Mouse (Mus musculus) thymus, postnatal 36 days (tissue): ENCODE measurements around the gene Akirin2.
"Not testable (repeated sequence)": the region's sequence is repeated elsewhere in the genome, so short reads cannot be mapped to it uniquely, and the experiment has no call there.

Experiments
- DNase-seq, 2 experiments: peaks; one replicate each; pipeline ENCODE4 v3.0.0; 2022; ENCODE audit warnings: mixed read lengths in 2 of 2

Akirin2 gene

DNA sequence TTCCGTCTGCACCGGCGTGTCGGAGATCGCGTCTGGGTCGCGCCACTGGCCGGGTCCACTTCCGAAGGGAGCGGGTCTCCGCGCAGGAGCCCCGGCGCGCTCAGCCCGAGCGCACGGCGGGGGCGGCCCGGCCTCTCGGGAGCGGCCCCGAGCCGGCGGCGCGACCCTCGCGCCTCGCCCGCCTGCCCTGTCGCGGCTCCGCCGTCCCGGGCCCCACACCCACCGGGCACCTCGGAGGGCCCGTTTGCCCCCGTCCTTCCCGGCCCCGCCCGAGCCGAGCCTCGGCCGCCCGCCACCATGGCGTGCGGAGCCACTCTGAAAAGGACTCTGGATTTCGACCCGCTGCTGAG is at the start of gene Akirin2:
TSS of gene Akirin2 (plus strand) at position 190 of the 350 bp plus-strand sequence.
- DNase-seq, result no peak

DNA sequence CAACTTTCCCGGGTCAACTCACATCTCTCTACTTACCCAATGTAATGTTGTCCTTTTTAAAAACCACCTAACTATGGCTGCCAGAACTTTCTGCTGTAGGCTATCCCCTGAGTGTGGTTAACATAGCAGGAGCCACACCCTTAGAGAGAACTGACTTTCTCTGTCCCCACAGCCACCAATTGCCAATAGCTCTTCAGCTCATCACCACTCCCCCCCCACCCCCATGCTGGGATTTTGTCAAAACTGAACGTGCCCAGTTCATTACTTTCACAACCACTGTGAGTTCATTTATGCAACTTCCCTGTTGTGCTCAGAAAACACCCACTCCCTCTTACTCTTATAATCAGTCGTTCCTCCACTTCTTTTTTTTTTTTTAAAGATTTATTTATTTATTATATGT is 40.4 kb upstream of the Akirin2 start:
- DNase-seq, result no peak

DNA sequence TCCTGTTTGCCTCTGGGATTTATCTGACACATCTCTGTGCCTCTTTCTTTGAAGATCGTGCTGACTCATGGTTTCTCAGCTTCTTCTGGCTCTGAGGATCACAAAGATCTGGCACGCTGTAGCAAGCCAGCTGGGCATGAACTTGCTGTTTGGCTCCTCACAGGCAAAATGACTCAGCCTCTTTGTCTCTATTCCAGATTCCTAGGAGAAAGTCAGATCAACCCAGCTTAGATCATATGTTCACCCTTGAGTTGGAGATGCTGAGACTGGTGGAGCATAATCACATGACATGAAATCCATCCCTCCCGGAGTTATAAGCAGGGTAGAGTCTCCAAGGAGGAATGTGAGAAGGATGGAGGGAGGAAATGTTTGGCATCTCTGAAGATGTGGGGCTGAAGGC is 27.9 kb upstream of the Akirin2 start:
- DNase-seq, result no peak

DNA sequence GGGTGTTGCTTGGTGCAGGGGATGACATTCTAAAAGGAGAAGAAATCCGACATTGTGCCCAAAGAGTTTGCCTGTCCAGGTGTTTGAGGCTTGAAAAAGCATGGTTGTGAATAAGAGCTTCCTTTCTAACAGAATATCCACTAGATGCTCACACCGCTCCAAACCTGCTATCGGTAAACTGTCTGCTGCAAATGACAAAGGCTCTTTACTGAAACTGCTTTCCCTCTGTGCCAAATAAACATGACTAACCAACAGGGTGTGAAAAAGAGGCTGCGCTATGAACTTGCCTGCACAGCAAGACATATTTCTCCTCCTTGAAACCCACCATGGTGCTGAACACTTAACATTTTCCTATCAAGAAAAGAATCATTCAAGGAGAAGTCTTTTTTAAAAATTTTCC is 27.2 kb upstream of the Akirin2 start:
- DNase-seq, result no peak

DNA sequence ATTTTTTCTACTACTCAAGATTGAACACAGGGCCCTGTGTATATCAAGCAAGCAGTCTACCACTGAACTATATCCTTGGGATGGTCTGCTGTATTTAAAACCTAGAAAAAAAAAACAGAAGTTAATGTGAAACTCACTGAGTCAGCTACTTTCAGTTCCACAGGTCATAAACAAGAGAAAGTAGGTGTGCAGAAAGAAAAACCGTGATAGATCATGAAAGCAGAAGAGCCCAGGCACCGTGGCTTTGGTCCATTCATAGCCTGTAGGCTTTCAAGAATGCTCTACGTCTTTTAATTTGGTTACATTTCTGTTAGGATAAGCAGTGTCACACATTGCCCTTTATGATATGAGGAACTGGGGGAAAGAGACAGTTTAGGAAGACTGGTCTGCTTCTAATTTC is 24.0 kb upstream of the Akirin2 start:
- no peak for DNase-seq

DNA sequence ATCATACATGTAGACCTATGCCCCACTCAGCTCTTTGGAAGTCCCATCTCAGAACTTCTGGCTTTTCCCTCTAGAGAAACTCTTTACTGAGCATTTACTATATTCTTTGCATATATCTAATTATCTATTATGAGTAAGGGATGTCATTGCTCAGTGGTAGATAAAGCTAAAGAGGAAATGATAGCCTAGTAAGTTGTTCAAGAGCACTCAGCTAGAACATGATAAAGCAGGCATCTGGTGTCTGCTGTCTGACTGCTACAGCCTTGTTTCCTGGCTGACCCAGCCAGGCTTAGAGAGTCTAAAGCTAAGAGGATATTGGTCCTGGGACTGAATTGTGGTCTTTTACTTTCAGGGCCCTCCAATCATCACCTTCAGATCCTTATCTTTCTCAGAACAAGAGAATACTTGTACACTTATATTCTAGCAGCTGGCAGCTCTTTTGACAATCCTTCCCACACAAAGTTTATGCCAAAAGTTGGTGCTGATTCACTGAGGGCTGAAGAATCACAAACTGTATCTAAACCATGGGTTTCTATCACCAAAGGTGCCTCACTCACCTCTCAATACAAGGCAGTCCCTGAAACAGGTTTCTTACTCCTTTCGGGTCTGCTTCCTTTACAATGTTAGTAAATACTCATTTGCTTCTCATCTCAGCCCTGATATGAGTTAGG is 22.2 kb upstream of the Akirin2 start:
- DNase-seq, result no peak

DNA sequence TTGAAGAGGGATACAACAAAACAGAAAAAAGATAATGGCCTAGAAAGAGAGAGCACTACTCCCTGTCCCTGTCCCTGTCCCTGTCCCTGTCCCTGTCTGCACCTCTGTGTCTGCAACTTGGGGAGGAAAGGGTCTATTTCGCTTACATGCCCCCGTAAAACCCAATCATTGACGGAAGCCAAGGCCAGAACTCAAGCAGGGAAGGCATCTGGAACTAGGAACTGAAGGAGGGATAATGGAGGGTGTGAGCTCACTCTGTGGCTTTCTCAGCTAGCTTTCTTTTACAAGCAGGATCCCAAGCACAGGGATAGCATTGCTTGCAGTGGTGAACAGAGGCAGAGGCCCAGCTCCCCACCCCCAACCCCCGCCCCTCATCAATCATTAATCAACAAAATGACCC is 21.4 kb upstream of the Akirin2 start:
- DNase-seq, result no peak

DNA sequence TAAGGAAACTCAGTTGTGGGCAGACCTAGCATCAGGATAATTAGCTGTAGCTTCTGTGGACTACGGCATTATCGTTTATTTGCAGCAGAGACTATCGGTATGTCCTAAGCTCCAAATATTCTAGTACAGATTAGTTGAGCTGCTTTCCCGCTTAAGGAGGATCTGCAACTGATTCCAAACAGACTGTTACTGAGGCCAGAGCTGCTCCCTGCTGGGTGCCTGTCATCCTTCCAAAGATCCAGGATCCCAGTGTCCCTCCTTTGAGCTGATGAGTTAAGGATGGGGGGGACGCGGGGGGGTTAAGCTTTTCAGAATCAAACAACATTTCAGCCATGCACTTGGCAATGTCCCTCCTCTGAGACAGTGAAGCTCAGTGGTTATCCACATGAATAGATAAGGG is 20.8 kb upstream of the Akirin2 start:
- DNase-seq, result no peak

DNA sequence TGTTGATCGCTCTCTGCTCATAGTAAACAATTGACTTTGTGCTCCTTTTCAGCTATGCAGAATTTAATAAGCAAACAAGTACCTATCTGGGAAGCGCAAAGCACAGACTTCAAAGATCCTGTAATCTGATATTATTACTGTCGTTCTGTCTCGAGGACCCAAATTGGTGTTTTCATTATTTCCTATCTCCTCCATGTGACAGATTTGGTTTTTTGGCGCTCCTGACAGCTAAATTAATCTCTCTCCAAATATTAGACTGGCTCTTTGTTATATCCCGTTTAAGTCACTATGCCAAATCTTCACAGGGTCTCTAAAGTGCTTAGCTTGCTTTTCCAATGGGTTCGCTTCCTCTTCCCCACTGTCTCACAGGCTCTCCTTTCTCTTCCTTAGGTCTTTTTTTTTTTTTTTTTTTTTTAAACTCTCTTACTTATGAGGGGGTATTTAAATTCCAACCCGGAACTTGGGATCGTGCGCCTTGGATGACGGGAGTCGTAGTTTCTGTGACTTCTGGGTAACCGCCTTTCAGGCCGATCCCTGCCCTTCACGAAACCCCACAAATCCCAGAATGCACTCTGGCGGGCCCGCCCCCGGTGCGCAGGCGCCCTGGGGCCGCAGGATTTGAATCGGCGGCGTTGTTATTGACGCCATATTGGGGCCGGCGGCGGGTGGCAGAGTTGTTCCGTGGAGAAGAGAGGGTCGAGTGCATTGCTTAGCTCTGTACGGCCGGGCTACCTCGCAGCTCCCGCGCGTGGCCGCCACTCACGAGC is 573 bp upstream of the Akirin2 start:
- peak; percentile 97 for DNase-seq

DNA sequence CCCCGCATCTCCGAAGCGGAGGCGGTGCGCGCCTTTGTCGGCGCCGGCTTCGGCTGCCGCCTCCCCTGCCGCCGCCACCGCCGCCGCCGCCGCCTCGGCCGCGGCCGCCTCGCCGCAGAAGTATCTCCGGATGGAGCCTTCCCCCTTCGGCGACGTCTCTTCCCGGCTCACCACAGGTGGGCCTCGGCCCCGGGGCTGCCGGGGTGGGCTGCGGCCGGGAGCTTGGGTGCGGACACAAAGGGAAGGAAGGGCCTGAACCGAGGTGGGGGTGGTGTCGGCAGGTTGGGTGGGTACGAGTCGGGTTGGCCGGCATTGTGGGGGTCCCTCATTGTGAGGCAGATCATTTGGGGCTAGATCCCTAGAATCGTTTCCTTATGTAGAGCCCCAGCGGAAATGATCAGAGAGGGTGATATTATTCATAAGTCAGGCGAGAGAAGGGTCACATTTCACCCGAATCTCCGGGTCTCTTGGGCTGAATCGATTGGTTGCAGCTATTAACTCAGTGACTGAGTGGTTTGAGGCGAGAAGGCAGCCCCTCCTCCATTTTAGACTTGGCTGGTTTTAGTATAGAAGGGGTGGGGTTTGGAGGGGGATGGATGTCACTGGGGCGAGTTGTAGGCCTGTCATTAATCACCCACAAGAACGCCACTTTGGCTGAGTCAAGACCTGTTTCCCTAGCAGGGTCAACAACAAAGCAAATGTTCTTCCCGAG is 517 bp downstream of the Akirin2 start:
- DNase-seq, result peak; percentile 53 to 69

DNA sequence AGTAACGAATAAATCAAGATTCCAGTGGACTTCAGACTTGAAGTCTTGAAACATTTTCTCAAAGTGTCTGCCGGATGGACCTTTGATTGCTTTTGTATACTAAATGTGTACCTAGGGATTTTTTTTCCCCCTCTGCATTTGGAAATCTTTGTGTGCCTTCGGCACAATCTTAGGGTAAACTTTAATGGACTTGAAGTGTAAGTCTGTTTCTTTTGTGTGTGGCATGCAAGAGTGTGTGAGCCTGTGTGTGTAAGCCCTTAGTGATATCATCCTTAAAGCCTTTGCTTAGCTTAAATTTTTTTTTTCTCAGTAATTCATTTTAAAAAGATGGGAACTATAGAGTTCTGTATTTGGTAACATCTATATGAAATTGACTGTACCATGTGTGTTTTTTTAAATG is 1.2 kb downstream of the Akirin2 start:
- no peak for DNase-seq

DNA sequence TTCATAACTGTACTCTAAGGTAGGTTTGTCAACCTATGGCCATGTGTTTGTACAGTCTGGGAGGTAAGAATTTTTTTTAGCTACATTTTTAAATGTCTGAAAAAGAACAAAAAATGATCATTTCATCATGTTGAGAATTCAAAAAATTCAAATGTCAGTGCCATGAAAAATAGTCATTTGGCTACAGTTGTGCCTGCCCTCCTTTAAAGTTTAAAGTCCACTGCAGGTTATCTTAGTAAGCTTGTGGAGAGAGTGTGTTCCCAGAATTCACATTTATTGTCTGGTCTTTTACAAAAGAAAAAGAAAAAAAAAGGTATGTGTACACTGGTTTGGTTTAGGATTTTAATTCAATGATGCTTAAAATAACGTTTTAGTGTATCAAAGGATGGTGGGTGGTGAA is 3.9 kb downstream of the Akirin2 start:
- no peak for DNase-seq

DNA sequence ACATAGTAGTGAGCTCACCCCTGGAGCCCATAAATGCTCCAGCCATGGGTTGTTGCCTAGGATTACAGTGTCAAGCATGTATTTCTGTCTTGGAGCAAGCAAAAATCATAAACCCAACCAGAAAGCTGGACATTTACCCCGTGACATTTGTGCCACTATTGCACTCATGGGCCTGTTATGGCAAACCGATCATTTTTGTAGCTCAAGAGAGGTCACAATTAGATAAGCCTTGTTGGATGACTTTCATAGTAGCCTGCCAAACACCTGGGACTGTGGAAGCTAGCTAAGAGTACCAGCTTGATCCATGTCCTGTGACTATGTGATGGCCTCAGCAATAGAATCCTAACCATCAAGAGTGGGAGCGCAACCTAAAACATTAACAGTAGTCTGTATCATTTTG is 4.9 kb downstream of the Akirin2 start:
- DNase-seq, result no peak

DNA sequence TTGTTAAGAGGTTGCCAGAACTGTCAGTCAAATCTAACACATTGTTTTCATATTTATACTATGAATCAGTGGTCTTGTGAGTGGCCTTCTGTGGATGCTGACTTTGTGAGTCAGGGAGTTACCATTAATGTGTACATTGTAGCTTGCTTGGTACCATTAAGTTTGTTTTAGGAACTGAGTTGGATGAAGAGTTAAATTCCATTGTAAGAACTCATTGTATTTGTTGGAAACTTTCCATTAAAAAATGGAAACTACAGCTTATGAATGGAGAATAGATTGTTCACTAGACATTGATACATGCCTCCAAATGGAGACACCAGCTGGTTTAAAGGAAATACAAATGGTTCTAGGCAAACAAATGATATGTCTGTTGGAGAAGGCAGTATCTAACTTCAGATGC is 5.4 kb downstream of the Akirin2 start:
- no peak for DNase-seq

DNA sequence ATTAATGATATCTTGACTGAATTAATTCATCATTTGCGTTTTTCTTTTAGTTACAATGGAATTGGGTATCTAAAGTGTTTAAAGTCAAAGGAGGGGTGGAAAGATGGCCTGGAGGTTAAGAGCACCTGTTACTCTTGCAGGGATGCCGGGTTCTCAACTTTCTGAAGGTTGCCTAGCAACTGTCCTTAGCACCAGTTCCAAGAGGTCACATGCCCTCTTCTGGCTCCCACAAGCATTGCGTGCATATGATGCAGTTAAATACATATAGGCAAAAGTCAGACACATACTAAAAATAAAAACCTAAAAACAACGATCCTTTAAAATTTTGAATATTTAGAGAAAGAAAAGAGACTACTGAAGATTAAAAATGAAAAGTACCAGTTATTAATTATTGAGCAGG is 10.2 kb downstream of the Akirin2 start:
- DNase-seq, result peak; percentile 60 to 67

DNA sequence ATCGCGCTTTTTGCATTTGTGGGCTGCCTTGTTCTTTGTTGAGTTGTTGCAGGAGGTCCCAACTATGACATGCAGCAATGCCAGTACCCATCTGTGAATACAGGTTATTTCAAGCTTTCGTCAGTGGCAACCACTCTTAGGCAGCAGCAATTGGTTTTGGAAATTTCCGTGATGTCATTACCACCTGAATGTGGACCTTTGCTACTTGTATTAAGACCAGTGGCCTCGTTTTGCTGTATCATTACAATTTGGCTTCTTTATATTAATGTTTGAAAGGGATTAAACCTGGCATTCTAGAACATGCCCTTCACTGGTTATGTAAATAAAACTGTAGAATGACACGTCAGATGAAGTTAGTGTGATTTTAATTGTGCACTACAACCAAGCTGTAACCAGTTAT is 15.5 kb downstream of the Akirin2 start:
- no peak for DNase-seq

DNA sequence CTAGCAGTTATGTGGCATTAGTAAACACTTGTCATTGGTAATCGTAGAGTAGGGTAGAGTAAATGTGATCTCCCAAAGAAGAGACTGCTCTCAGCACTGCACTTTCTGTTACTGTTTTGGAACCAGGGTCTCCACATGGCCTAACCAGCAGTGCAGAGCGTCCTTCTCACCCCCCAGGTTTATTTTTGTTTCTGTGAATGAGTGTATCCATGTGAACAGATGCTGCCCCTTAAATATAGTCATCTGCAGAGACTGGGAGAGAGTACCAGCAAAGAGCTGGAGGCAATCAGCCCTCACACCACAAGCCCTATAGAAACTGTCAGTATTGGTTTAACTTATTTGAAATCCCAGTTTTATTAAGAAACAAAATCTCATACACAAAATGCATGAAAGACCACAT is 22.1 kb downstream of the Akirin2 start:
- DNase-seq, result no peak

DNA sequence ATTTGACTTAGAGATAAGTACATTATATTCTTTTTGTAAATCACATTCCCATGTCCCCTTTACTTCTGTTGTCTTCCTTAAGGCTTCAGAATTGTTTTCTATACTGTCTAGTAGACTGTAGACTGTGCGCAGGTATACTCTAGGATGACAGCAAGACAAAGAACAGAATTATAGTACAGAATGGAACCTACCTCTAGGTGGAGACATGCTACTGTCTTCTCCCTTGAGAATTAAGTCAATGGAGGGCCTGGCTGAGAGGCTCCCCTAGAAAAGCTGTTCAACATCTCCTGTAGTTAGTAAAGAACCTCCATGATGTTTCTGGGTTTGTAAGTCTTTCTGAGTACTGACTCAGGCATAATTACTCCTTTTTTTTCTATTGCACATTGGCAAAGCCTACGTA is 26.3 kb downstream of the Akirin2 start:
- DNase-seq, result no peak

DNA sequence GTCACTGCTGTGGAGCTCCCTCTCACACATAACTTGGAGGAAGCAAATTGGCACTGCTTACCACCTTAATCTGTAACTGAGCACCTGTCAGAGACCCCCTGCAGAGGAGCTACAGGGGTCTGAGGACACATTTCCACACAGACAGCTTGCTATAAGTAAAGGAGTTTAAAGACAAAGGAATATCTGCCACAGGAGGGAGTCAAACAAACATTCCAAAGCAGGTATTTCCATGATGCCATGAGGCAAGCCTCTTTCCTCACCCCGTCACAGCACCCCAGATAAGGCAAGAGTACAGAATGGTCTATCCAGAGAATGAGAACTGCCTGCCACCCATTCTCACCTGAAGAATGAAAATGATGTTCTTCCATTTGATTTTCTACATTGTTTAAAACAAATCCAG is 28.5 kb downstream of the Akirin2 start:
- DNase-seq, result no peak

DNA sequence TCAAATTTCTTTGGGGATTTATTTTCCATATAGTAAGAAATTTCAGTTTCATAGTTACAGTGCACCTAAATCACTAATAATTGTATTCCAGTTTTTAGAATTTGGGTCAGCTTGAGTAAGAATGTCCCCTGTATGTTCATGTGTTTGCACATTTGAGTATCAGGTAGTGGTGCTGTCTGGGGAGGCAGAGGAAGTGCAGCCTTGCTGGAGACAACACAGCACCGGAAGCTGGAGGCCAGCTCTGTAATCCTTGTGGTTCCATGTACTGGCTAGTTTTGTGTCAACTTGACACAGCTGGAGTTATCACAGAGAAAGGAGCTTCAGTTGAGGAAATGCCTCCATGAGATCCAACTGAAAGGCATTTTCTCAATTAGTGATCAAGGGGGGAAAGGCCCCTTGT is 30.8 kb downstream of the Akirin2 start:
- not testable (repeated sequence) for DNase-seq

DNA sequence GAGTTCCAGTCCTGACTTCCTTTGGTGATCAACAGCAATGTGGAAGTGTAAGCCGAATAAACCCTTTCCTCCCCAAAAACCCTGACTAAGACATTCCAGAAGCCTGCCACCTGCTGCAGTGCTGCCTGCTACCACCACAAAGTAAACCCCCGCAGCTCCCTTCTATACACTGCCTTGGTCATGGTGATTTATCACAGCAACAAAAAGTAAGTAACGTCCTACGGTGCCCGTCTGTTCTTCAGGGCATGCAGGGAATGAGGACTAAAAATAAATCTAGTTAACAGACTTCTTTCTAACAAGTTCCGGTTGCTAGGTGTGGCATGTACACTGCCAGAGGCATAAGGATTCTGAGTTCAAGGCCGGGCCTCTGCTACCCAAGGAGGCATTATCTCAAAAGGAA is 31.3 kb downstream of the Akirin2 start:
- DNase-seq, result no peak

DNA sequence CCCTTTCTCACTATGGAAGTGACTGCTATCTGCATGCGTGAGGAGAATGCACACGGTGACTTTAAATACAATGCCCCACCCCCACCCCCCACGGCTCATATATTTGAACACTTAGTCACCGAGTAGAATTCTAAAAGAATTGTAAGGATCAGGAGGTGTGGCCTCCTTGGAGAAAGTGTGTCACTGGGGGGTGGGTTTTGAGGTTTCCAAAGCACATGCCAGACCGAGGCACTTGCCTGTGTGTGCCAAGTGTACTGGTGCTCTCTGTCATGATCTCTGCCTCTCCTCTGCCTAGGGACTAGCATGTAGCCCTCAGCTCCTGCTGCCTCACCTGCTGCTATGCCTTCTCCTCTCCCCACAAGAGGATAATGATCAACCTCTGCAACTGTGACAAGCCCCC is 31.7 kb downstream of the Akirin2 start:
- DNase-seq, result no peak

DNA sequence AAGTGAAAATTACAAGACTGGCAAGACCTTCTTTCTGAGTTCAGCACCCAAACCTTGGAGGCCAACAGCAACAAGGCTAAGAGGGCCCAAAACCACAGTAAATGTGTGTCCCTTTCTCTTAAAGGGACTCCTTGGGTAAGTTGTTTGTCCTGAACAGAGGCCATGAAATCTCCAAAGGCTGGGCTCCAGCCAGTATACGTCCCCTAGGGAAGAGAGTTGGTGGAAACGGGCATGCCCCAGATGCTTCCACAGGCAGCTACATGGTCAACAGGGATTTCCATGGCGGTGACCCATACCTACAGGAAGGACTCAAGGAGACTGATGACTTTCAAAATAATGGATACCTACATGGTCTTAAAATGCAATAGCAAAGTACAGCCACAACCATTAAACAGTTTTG is 32.7 kb downstream of the Akirin2 start:
- DNase-seq, result no peak
